Mouse (Mus musculus) cerebellum, adult 2 months (tissue): ENCODE results near the gene Cldn10.

Experiments
- CTCF ChIP-seq: fragments of 200-500 bp; IDR thresholded peaks from 2 replicates; pipeline ENCODE4 v1.5.1; 2011; ENCODE audit warnings: low read depth, mild to moderate bottlenecking, control low read depth, low read length, moderate library complexity, borderline replicate concordance; ENCODE audit not compliant: insufficient read depth
- POLR2A ChIP-seq: fragments of 200-500 bp; IDR thresholded peaks from 2 replicates; pipeline ENCODE4 v1.6.1; 2011; ENCODE audit warnings: low read length, control low read depth, borderline replicate concordance; ENCODE audit not compliant: insufficient read depth

GRCm38 (mm10) chr14:118781601-118782000 lies 6.1 kb upstream of the Cldn10 start:
- TF ChIP-seq CTCF (no peak), POLR2A (no peak)
